Mouse (Mus musculus) CD8-positive naive resting alpha-beta T cell, adult 2 months (primary cell): Measurements from ENCODE around the gene Mtrf1l.

Source experiments
- DNase-seq, 2 experiments: peaks; one replicate each; pipeline ENCODE4 v3.0.0; 2022; ENCODE audit warnings: low read depth in 2 of 2, low spot score in 2 of 2

Gene Mtrf1l

GRCm38 (mm10) chr10:5823740-5824491 is at the start of gene Mtrf1l:
TSS of gene Mtrf1l (minus strand) at chr10:5823910.
- DNase-seq: peak; percentile 98 to 99

- DNase-seq: no peak
These were observed 47.4 kb upstream of the Mtrf1l start for GRCm38 (mm10) chr10:5871081-5871480.

- DNase-seq: no peak
These were observed 44.4 kb upstream of the Mtrf1l start for GRCm38 (mm10) chr10:5867981-5868552.

- DNase-seq: no peak
These were observed 42.3 kb upstream of the Mtrf1l start for GRCm38 (mm10) chr10:5865996-5866395.

- DNase-seq: no peak
These were observed 39.0 kb upstream of the Mtrf1l start for GRCm38 (mm10) chr10:5862669-5863068.

GRCm38 (mm10) chr10:5860849-5861248 is 37.1 kb upstream of the Mtrf1l start:
- no peak for DNase-seq

- peak in 1 of 2 experiments; percentile 4 for DNase-seq
These were observed 36.0 kb upstream of the Mtrf1l start for GRCm38 (mm10) chr10:5859729-5860128.

GRCm38 (mm10) chr10:5857996-5858549 is 34.4 kb upstream of the Mtrf1l start:
- no peak for DNase-seq

- no peak for DNase-seq
These were observed 29.7 kb upstream of the Mtrf1l start for GRCm38 (mm10) chr10:5853290-5853868.

- no peak for DNase-seq
These were observed 23.2 kb upstream of the Mtrf1l start for GRCm38 (mm10) chr10:5846939-5847338.

- peak; percentile 38 to 57 for DNase-seq
These were observed 17.7 kb upstream of the Mtrf1l start for GRCm38 (mm10) chr10:5841369-5841768.

- DNase-seq: no peak
These were observed 2.8 kb upstream of the Mtrf1l start for GRCm38 (mm10) chr10:5826336-5827025.

- peak; percentile 60 to 74 for DNase-seq
These were observed 1.1 kb upstream of the Mtrf1l start for GRCm38 (mm10) chr10:5824779-5825178.

- DNase-seq: peak in 1 of 2 experiments; percentile 27
These were observed 395 bp downstream of the Mtrf1l start for GRCm38 (mm10) chr10:5823291-5823739.

GRCm38 (mm10) chr10:5818772-5819171 is 4.9 kb downstream of the Mtrf1l start:
- DNase-seq: no peak

GRCm38 (mm10) chr10:5815968-5816367 is 7.7 kb downstream of the Mtrf1l start:
- DNase-seq: no peak

- DNase-seq: no peak
These were observed 10.0 kb downstream of the Mtrf1l start for GRCm38 (mm10) chr10:5813724-5814123.

- DNase-seq: no peak
These were observed 16.0 kb downstream of the Mtrf1l start for GRCm38 (mm10) chr10:5807683-5808082.

GRCm38 (mm10) chr10:5806996-5807395 is 16.7 kb downstream of the Mtrf1l start:
- DNase-seq: no peak

GRCm38 (mm10) chr10:5806416-5806815 is 17.3 kb downstream of the Mtrf1l start:
- DNase-seq: no peak

GRCm38 (mm10) chr10:5805731-5806307 is 17.9 kb downstream of the Mtrf1l start:
- DNase-seq: peak; percentile 93 to 94
